Mouse (Mus musculus): ENCODE measurements around the gene Selenof. TPM values are rescaled to one million over a fixed set of nuclear protein-coding genes. Genes with fewer than 3 reads are reported as not detected.

Gene Selenof
- polyA plus RNA-seq (2015; fragmentation: Nextera tagmentation; extraction: Ambion mirVana) = 693 and 698 TPM in 2 replicates

DNA sequence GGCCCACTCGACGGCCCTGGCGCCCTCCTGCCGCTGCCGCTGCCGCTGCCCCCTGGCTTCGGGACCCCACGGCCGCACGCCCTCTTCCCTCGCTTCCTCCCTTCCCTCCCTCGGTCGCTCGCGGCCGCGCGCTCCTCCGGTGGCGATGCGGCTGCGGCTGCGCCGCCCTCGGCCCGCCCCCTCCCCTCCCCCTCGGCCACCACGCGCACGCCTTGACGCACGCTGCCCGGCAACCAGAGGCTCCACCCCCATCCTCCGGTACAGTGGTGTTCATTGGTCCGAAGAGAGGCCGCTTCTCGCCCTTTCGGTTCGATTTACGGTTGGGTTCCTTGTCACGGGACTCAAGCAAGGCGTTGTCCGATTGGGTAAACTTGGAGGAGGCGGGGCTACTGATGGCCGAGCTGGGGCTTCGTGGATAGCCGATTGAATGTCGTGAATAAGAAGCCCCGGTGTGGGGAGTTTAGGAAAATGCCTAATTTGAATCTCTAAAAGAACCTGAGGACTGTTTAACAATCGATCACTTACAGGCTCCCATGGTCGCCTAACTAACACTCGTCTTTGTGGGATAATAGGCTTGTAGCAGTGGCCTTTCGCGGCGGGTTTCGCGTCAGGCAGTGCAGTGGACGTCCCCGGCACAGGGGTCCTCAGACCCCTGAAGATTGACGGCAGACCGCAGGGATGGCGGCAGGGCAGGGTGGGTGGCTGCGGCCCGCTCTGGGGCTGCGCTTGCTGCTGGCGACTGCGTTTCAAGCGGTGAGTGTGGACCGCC is at the start of gene Selenof, which contains the start of gene Hs2st1:
Selenof (plus strand) TSS at position 258 of the 769 bp plus-strand sequence.
Hs2st1 (minus strand) TSS at position 135 of the 769 bp plus-strand sequence.

Other genes with a start within 250 kb of the Selenof start
- gene Hs2st1, start 123 bp upstream of the Selenof start, polyA plus RNA-seq (2015; fragmentation: Nextera tagmentation; extraction: Ambion mirVana) = 13.2 and 14.7 TPM in 2 replicates
- 123 and 128 TPM in 2 replicates for gene Sh3glb1, start 150.0 kb downstream of the Selenof start, polyA plus RNA-seq (2015; fragmentation: Nextera tagmentation; extraction: Ambion mirVana)
- gene Clca3a1, start 190.7 kb downstream of the Selenof start, polyA plus RNA-seq (2015; fragmentation: Nextera tagmentation; extraction: Ambion mirVana) = 0.28 and 0.48 TPM in 2 replicates
- gene Clca3a2, start 249.2 kb downstream of the Selenof start, polyA plus RNA-seq (2015; fragmentation: Nextera tagmentation; extraction: Ambion mirVana) = 0.14 and 0.43 TPM in 2 replicates